Mouse (Mus musculus) forebrain, postnatal 0 days (tissue): ENCODE measurements around the gene Frmd4b. TPM values are rescaled to one million over a fixed set of nuclear protein-coding genes. Genes with fewer than 3 reads are reported as not detected.
"Not testable (repeated sequence)": the region's sequence is repeated elsewhere in the genome, so short reads cannot be mapped to it uniquely, and the experiment has no call there.

ENCODE experiments used
- ATAC-seq: fragments of 200-750 bp; cut with Nextera tagmentation; 2 replicates; pipeline ENCODE4 v1.8.0; 2017; ENCODE audit warnings: mild to moderate bottlenecking, moderate library complexity
- DNase-seq: peaks from one replicate; pipeline ENCODE4 v3.0.0-alpha.2; 2015
- H3K27ac ChIP-seq: fragments of 300-500 bp; sonication (generic); 2 replicates; pipeline ENCODE4 v1.5.1; 2014; ENCODE audit warnings: low read depth, mild to moderate bottlenecking, antibody characterized with exemption, low read length, moderate library complexity, mixed read lengths
- H3K27me3 ChIP-seq: fragments of 300-500 bp; sonication (generic); 2 replicates; pipeline ENCODE4 v1.6.1; 2014; ENCODE audit warnings: mild to moderate bottlenecking, low read length, mixed read lengths; ENCODE audit not compliant: insufficient read depth
- H3K36me3 ChIP-seq: fragments of 300-500 bp; sonication (generic); 2 replicates; pipeline ENCODE4 v1.6.1; 2014; ENCODE audit warnings: mild to moderate bottlenecking, moderate library complexity; ENCODE audit not compliant: insufficient read depth
- H3K4me1 ChIP-seq: fragments of 300-500 bp; sonication (generic); 2 replicates; pipeline ENCODE4 v1.6.1; 2014; ENCODE audit warnings: antibody characterized with exemption; ENCODE audit not compliant: insufficient read depth
- H3K4me2 ChIP-seq: fragments of 300-500 bp; sonication (generic); 2 replicates; pipeline ENCODE4 v1.6.1; 2014; ENCODE audit warnings: low read depth, mild to moderate bottlenecking, moderate library complexity
- H3K4me3 ChIP-seq: fragments of 300-500 bp; sonication (generic); 2 replicates; pipeline ENCODE4 v1.5.1; 2014; ENCODE audit warnings: low read depth, low read length, mixed read lengths
- H3K9ac ChIP-seq: fragments of 300-500 bp; sonication (generic); 2 replicates; pipeline ENCODE4 v1.6.1; 2014; ENCODE audit warnings: mild to moderate bottlenecking
- H3K9me3 ChIP-seq: fragments of 300-500 bp; sonication (generic); 2 replicates; pipeline ENCODE4 v1.6.1; 2016; ENCODE audit warnings: low read length
- CTCF ChIP-seq: sonication (generic); IDR thresholded peaks from 2 replicates; pipeline ENCODE4 v1.5.1; 2016; ENCODE audit warnings: antibody characterized with exemption, control low read depth, low read depth
- WGBS: fragments of 180-500 bp; shearing (Covaris S2); extraction: QIAGEN DNeasy Blood & Tissue Kit; methylation state at CpG from one replicate; pipeline ENCODE4 v1.1.7; 2014; 5-methylcytosine and 5-hydroxymethylcytosine counted together
- polyA plus RNA-seq: library from polyadenylated mRNA; unstranded; fragments of >200 nt; fragmentation: Nextera tagmentation; extraction: Ambion mirVana; gene quantifications from 2 replicates; pipeline ENCODE4 v1.2.1, GENCODE M21; 2015
- total RNA-seq: library from RNA; depleted of rRNA; stranded (reverse); fragments of >200 nt; gene quantifications from 2 replicates; pipeline ENCODE4 v1.2.3, GENCODE M21; 2014

Frmd4b gene
- total and polyA plus RNA-seq, 2 experiments from 2014 or later = 17.0 to 43.7 TPM

- H3K4me3 ChIP-seq = no peak overlapping the region
- H3K9me3 ChIP-seq = no peaks in the 10 kb centered on the region
- no peaks in the 10 kb centered on the region for H3K27me3 ChIP-seq
- no peak overlapping the region for H3K9ac ChIP-seq
- WGBS = 88% methylated on average over 16 of the region's 16 CpGs
- DNase-seq (no peak), ATAC-seq (no peak)
- no peak overlapping the region for H3K27ac ChIP-seq
- no peaks in the 10 kb centered on the region for H3K36me3 ChIP-seq
- peaks cover under 1% of the 10 kb centered on the region; the same call in 1 of the 2 replicates for H3K4me1 ChIP-seq
- TF ChIP-seq CTCF = no peak
- no peak overlapping the region for H3K4me2 ChIP-seq
These were observed 344.2 kb downstream of the Frmd4b start for GRCm38 (mm10) chr6:97273058-97273710.

GRCm38 (mm10) chr6:97272349-97272748, 345.0 kb downstream of the Frmd4b start:
- H3K27ac ChIP-seq = no peak overlapping the region
- H3K9me3 ChIP-seq = no peaks in the 10 kb centered on the region
- H3K4me2 ChIP-seq = no peak overlapping the region
- H3K36me3 ChIP-seq = no peaks in the 10 kb centered on the region
- WGBS = 65% methylated on average over 2 of the region's 2 CpGs
- no peak for TF ChIP-seq CTCF
- no peak overlapping the region for H3K9ac ChIP-seq
- H3K27me3 ChIP-seq = no peaks in the 10 kb centered on the region
- H3K4me3 ChIP-seq = no peak overlapping the region
- H3K4me1 ChIP-seq = no peaks in the 10 kb centered on the region; the same call in 1 of the 2 replicates
- no peak for ATAC-seq
- DNase-seq = no peak

DNA sequence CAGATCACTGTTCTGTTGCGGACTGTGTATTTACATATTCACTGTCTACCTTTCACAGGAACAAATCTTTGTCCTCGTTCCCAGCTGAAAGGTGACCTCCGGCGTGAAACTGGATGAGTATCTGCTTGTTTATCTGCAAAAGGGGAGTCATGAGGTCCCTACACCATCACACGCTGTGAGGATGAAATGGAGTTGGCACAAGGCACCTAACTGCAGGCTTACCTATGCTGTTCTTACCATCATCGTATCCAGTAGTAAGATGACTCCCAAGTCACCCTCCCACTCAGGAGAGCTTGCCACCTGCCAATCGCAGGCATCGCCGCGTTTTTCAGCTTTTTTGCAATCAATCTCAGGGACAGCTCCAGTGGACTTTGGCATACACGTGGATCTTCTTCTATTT, 347.7 kb downstream of the Frmd4b start:
- no peak for TF ChIP-seq CTCF
- ATAC-seq (no peak), DNase-seq (no peak)
- Histone ChIP-seq H3K9me3 (no peaks in the 10 kb centered on the region), H3K4me1 (no peaks in the 10 kb centered on the region), H3K4me3 (no peak overlapping the region), H3K27ac (no peak overlapping the region), H3K27me3 (no peaks in the 10 kb centered on the region), H3K36me3 (no peaks in the 10 kb centered on the region), H3K9ac (no peak overlapping the region), H3K4me2 (no peak overlapping the region)
- WGBS = 47% methylated on average over 11 of the region's 11 CpGs

DNA sequence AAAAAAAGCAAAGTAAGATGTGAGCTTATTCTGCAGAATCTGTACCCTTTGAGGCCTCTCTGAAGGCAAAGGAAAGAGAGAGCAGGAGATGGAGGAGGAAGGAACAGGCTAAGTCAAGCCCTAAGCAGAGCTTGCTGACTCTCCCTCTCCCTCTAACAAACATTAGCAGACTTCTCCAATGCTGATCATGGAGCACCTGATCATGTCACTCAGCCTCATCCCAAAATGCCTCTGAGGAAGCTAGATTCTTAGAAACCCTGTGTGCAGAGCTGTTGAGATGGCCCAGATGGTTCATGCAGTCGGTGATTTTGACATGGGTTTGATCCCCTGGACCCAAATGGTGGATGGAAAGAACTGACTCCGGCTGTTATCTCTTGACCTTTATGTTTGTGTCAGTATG, 350.2 kb downstream of the Frmd4b start:
- Histone ChIP-seq H3K4me1 (no peaks in the 10 kb centered on the region), H3K27ac (no peak overlapping the region), H3K27me3 (no peaks in the 10 kb centered on the region), H3K4me3 (no peak overlapping the region), H3K4me2 (no peak overlapping the region), H3K36me3 (no peaks in the 10 kb centered on the region), H3K9ac (no peak overlapping the region), H3K9me3 (no peaks in the 10 kb centered on the region)
- DNase-seq (no peak), ATAC-seq (no peak)
- TF ChIP-seq CTCF = no peak
- WGBS = 96% methylated on average over 2 of the region's 2 CpGs

GRCm38 (mm10) chr6:97266661-97267060, 350.7 kb downstream of the Frmd4b start:
- no peaks in the 10 kb centered on the region for H3K27me3 ChIP-seq
- no peak overlapping the region for H3K27ac ChIP-seq
- ATAC-seq = no peak
- H3K4me3 ChIP-seq = no peak overlapping the region
- H3K4me1 ChIP-seq = no peaks in the 10 kb centered on the region
- no peak for DNase-seq
- H3K36me3 ChIP-seq = no peaks in the 10 kb centered on the region
- WGBS = 79% methylated on average over 4 of the region's 4 CpGs
- no peak overlapping the region for H3K9ac ChIP-seq
- H3K9me3 ChIP-seq = no peaks in the 10 kb centered on the region
- TF ChIP-seq CTCF = no peak
- H3K4me2 ChIP-seq = no peak overlapping the region

GRCm38 (mm10) chr6:97265705-97266104, 351.6 kb downstream of the Frmd4b start:
- H3K27me3 ChIP-seq = no peaks in the 10 kb centered on the region
- H3K9me3 ChIP-seq = no peaks in the 10 kb centered on the region
- no peak overlapping the region for H3K27ac ChIP-seq
- DNase-seq (no peak), ATAC-seq (no peak)
- no peak overlapping the region for H3K4me3 ChIP-seq
- no peaks in the 10 kb centered on the region for H3K36me3 ChIP-seq
- 89% methylated on average over 3 of the region's 3 CpGs for WGBS
- H3K9ac ChIP-seq = no peak overlapping the region
- no peaks in the 10 kb centered on the region for H3K4me1 ChIP-seq
- no peak for TF ChIP-seq CTCF
- no peak overlapping the region for H3K4me2 ChIP-seq

DNA sequence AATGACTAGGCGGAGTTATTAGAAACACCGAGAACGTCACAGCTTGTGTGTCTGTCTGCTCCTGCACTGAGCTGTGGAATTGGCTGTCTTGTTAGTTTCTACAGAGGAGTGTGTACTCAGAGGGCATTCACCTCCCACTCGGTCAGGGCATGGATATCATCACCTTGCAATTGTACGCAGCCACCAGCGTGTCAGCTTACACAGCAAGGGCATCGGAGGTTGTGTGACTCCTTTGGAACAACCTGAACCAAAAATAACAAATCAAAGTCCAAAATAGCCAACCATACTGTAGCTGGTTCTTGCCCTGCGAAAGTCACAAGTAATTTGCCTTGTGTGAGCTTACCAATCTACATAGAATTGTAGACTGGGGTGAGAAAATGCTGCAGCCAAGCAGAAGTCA, 352.1 kb downstream of the Frmd4b start:
- TF ChIP-seq CTCF = no peak
- no peaks in the 10 kb centered on the region for H3K9me3 ChIP-seq
- no peak overlapping the region for H3K27ac ChIP-seq
- no peak for DNase-seq
- H3K4me3 ChIP-seq = no peak overlapping the region
- H3K4me2 ChIP-seq = no peak overlapping the region
- H3K36me3 ChIP-seq = no peaks in the 10 kb centered on the region
- no peak for ATAC-seq
- no peaks in the 10 kb centered on the region for H3K4me1 ChIP-seq
- H3K27me3 ChIP-seq = no peaks in the 10 kb centered on the region
- WGBS = 78% methylated on average over 8 of the region's 8 CpGs
- no peak overlapping the region for H3K9ac ChIP-seq

- H3K27me3 ChIP-seq, H3K36me3 ChIP-seq, H3K9ac ChIP-seq, H3K4me1 ChIP-seq, ATAC-seq, H3K9me3 ChIP-seq, H3K4me2 ChIP-seq, H3K4me3 ChIP-seq, H3K27ac ChIP-seq, DNase-seq: not testable (repeated sequence)
These were observed 353.6 kb downstream of the Frmd4b start for GRCm38 (mm10) chr6:97263750-97264149.
